Mouse (Mus musculus) E14TG2a.4 (cell line): ENCODE measurements around the gene Mapkapk3.

ENCODE experiments used
- CTCF ChIP-seq: conservative IDR thresholded peaks from 2 replicates; pipeline ENCODE4 v1.5.1; 2014; ENCODE audit warnings: low read length
- NANOG ChIP-seq: IDR thresholded peaks from 2 replicates; pipeline ENCODE4 v1.6.1; 2014; ENCODE audit warnings: borderline replicate concordance, low read length, mixed read lengths

- TF ChIP-seq CTCF: no peak
- TF ChIP-seq NANOG: no peak
Measured at GRCm38 (mm10) chr9:107309600-107309999, 19.9 kb upstream of the Mapkapk3 start.
